Mouse (Mus musculus) kidney, postnatal 36 days (tissue): ENCODE measurements at regions not wholly inside any gene's neighbourhood (a gene's known extent, or its start where the extent isn't known, plus 50 kb on each side); places are given as distances from the start of the nearest gene placed in this dataset.

Experiments
- DNase-seq, 2 experiments: peaks; one replicate each; pipeline ENCODE4 v3.0.0; 2021 to 2022; ENCODE audit warnings: mixed read lengths in 2 of 2

GRCm38 (mm10) chr12:45384864-45385263 lies 310.4 kb upstream of the Stxbp6 start:
- peak in 1 of 2 experiments; percentile 12 for DNase-seq
